Mouse (Mus musculus) G1E (cell line): ENCODE data around the gene Meis2.

Experiments
- CTCF ChIP-seq: IDR thresholded peaks from 2 replicates; pipeline ENCODE4 v1.5.1; 2012; ENCODE audit warnings: low read depth, low read length, inconsistent platforms, mixed read lengths
- TAL1 ChIP-seq: conservative IDR thresholded peaks from 2 replicates; pipeline ENCODE4 v1.6.1; 2012; ENCODE audit warnings: low read depth, low read length, inconsistent platforms, mixed read lengths

DNA sequence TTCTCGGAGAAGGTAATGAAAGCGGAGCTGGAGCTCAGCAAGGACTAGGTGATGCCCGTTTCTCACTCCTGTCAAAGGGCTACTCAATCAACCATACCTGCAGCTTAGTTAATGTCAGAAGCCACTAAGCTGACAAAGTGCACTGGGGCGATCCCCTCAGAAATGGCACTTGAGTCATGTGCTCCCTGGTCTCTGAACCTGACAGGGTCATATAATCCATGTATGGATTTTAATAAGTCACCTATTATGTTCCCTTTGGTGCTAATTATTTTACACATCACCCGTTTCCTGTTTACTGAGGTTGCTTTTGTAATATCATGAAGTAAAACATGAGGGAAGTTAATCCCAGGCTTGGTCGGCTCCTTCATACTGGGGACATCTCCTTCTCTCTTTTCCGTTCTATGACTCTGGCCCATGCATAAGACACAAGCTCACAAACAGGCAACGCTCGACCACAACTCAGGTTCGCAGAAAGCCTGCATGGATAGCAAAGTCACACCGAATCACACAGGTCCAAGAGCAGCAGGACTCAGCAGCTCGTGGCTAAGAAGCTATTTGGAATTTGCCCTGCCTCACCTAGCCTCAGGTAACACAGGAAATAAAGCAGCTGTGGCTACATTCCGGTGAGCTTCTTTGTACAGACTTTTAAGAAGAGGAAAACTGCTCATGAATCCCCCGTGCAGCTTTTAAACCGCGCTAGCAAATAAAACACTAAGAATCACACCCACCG, 153.6 kb downstream of the Meis2 start:
- no peak for TF ChIP-seq CTCF
- no peak for TF ChIP-seq TAL1
